Mouse (Mus musculus): ENCODE measurements around the gene Gfod2.

Gfod2 gene

DNA sequence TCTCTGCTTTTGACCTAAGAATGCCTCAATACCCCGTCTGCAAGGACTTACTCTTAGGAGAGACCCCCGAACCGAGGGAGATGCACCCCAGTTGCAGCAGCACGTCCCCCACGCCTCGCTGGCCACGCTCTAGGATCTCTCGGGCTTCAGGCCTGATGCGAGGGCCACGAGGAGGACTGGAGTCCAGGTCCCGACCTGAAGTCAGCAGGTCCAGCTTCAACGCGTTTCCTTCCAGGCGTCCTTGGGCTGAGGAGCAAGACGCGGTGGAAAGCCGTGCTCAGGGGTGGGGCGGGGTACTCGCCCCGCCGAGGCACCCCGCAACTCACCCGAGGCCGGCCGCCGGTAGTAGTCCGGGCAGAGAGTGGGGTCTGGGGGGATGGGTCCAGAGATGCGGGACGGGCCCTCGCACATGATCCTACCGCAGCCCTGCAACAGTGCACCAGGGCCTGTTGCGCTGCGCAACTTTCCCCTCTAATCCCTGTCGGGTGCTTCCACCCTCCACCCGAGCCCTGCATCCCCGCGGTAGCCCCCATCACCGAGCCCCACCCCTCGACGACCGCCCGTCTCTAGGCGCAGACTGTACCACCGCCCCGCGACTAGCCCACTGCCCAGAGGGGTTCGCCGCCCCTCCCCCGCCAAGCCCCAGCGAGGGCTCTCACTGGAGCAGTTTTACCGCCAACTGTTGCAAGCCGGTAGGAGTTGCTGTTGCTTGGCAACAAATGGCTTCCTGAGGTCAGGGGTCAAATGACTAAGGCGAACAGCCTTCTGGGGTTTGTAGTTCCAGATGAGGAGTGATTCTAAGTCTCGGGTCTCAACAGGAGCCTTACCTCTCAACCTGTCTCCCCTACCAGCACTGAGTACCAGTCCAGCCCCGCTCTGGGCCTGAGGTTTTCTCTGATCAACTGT, 50.7 kb downstream of the Gfod2 start, which contains the start of the genes 4933405L10Rik and Enkd1:
4933405L10Rik (plus strand) TSS at position 158 of the 906 bp plus-strand sequence.
Enkd1 (minus strand) TSS at position 713 of the 906 bp plus-strand sequence.
- in situ Hi-C loops (cut with MboI; ENCODE audit: unreplicated experiment in 2 of 2): no loop called here

DNA sequence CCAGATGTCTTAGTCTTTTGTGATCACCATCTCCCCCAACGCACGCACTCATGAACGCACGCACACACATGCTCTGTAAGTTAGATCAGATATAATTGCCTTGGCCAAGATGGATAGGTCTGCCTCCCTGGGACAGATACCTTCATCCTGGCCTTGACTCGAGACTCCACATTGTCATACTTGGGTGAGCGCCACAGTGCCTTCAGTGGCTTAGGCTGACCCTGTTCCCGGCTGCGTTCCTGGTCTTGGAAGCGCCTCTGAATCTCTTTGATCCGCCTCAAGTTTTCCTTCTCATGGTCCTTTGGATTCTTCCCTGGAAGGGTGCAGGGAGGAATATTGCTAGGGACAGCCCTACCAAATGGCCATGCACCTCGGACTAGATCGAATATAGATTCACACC, 52.0 kb downstream of the Gfod2 start:
- in situ Hi-C loops (cut with MboI; ENCODE audit: unreplicated experiment in 2 of 2): no loop called here

GRCm38 (mm10) chr8:105704955-105705354, 53.5 kb downstream of the Gfod2 start:
- in situ Hi-C loops (cut with MboI; ENCODE audit: unreplicated experiment in 2 of 2): no loop called here

GRCm38 (mm10) chr8:105704146-105704812, 54.2 kb downstream of the Gfod2 start:
- in situ Hi-C loops (cut with MboI; ENCODE audit: unreplicated experiment in 2 of 2): no loop called here

- in situ Hi-C loops (cut with MboI; ENCODE audit: unreplicated experiment in 2 of 2): no loop called here
Measured at GRCm38 (mm10) chr8:105702731-105703415, 55.6 kb downstream of the Gfod2 start.

GRCm38 (mm10) chr8:105702001-105702401, 56.5 kb downstream of the Gfod2 start:
- in situ Hi-C loops (cut with MboI; ENCODE audit: unreplicated experiment in 2 of 2): no loop called here

DNA sequence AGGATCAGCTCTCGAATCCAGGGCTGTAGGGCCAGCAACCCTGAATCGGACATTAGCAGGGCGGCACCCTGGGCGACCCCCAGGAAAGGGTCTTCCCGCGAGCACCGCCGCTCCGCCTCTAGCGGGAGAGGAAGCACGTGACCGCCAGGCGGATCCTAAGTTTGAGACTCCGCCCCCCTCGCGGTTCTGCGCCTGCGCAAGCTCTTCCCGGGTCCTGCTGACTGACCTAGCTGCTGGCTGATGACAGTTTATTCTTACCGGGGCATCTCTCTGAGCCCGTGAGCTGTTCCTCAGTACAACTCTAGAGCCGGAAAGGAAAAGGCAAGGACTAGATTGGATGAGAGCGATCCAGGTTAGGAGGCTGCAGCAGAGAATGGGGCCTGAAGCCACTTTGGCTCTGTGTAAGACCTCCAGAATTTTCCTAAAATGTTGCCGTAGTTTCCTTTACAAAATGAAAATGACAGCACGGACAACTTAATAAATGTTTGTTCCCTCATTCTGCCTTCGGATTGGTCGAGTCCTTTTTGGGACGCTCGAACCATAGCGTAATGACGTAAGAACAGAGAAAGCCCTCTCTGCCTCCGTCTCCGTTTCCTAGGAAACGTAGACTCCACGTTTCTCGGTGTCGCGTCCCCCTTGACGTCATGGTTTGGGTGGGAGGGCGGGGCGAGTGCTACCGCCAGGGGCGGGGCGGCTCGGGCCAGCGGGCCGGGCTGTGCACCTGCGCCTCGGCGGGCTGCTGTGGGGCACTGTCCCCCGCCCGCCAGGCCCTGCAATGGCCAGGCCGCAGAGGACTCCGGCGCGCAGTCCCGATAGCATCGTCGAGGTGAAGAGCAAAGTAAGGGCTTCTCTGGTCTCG, 57.3 kb downstream of the Gfod2 start, which contains the start of the genes Acd and Pard6a:
Acd (minus strand) TSS at position 137 of the 859 bp plus-strand sequence.
Pard6a (plus strand) TSS at position 183 of the 859 bp plus-strand sequence.
- in situ Hi-C loops (cut with MboI; ENCODE audit: unreplicated experiment in 2 of 2): no loop called here

DNA sequence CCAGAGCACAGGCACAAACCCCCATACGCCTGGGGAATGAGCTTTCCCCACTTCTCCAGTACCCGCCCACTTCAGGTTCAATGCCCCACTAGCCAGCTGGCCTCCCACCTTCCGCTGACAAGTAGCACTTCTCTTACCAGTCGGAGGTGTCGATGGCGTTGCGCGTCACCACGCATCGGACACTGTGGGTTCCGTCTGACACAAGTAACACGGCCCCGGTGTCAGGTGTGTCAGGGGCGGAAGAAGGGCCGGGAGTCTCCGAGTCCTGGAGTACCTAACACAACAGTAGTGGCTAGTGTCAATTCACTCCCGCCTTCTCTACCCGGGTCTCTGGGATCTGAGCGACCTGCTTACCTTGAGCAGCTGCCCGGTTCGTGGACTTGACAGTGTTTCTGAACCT, 57.9 kb downstream of the Gfod2 start:
- in situ Hi-C loops (cut with MboI; ENCODE audit: unreplicated experiment in 2 of 2): no loop called here

DNA sequence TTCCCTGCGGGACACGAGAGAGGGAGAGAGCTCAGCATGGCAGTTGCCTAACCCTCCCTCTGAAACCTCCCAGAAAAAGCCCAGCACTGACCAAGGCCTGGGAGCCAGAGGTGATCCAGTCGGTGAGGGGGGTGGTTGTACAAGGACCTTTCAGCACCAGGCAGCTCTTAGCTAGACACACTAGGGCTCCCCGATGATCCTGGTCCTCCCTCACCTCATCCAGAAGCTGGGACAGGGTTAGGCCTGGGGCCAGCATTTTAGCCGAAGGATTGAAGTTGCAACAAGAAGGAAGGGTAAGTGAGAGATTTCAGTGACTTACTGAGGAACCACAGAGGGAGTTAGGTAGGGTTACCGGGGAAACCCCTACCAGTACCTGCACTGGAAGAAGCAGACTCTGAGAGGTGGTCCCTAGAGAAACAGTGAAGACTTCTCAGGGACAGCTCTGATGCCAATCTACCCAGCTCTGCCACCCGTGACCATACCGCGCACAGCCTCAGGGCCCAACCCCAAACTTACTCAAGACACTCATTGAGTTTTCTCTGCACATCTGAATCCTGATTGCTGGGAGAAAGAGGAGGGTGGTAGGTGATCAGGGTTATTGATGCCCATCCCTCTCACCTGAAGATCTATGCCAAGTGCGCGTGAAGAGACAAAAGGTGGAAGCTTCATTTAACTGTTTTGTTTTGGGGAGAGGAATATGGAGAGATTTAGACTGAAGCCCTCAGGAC, 58.8 kb downstream of the Gfod2 start:
- in situ Hi-C loops (cut with MboI; ENCODE audit: unreplicated experiment in 2 of 2): no loop called here

GRCm38 (mm10) chr8:105698734-105699133, 59.7 kb downstream of the Gfod2 start:
- in situ Hi-C loops (cut with MboI; ENCODE audit: unreplicated experiment in 2 of 2): no loop called here

DNA sequence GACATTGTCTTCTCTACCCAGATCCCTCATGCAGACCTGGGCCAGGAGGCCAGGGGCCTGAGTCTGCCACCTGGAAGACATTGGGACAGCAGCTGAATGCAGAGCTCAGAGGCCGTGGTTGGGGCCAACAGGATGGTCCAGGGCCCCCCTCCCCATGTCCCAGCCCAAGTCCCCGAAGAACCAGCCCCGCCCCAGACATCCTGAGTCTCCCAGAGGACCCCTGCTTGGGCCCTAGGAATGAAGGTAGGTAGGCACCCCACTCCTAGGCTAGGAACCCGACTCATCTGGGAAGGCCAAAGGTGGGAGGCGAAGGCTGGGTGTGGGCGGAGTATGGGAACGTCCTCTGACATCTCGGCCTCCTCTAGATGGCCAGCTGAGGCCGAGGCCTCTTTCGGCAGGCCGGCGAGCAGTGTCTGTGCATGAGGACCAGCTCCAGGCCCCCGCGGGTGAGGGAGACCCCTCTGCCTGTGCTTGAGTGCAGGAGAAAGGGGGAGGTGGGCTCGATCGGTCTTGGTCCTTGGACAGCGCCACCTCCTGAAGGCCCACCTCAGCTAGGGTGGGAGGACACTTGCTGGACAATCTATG, 61.2 kb downstream of the Gfod2 start:
- in situ Hi-C loops (cut with MboI; ENCODE audit: unreplicated experiment in 2 of 2): no loop called here

- in situ Hi-C loops (cut with MboI; ENCODE audit: unreplicated experiment in 2 of 2): no loop called here
Measured at GRCm38 (mm10) chr8:105695080-105695780, 63.2 kb downstream of the Gfod2 start.

DNA sequence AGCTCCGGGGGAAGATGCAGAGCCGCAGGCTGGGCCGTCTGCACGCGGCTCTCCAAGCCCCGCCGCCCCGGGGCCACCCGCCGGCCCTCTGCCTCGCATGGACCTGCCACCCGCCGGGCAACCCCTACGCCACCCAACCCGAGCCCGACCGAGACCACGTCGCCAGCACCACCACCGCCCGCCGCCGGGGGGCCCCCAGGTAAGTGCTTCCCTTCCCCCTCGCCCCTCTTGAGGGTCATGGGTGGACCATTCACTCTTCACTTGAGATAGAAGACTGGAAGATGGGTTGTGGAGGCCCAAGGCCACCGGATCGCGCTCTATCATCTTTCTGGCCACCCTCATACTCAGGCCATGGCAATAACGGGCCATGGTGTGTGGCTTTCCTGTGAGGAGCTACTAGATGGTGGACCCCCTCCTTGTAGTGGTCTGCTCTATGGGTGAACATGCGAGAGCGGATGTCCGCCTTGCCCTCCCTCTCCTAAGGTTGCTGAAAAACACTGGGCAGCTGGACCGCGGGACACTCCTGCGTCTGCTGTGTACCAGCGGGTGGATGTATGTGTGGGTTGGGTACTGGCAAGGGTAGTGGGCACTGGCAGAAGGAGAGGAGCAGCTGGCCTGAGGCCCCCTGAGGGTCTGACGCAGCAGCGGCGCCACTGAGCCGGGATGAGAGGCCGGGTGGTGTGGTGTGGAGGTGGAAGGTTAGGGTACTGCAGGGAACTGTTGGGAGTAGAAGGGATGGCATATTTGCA, 64.2 kb downstream of the Gfod2 start:
- in situ Hi-C loops (cut with MboI; ENCODE audit: unreplicated experiment in 2 of 2): no loop called here

DNA sequence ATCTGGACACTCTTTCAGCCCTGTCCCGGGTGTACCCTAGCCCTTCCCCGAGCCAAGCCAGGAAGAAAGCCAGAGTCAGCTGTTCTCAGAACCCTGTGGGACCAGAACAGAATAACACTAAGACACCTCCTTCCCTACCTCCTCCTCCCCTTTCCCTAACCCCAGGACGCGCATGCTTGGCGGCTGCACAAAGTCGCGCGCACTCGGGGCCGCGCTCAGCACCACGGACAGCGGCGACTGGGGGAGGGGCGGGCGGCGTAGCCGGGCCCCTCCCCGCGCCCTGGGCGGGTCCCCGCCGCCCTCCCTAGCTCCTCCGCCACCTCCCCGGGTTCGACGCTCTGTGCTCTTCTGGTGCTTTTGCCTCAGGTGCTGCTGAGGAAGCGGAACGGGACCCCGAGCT, 64.8 kb downstream of the Gfod2 start:
- in situ Hi-C loops (cut with MboI; ENCODE audit: unreplicated experiment in 2 of 2): no loop called here

DNA sequence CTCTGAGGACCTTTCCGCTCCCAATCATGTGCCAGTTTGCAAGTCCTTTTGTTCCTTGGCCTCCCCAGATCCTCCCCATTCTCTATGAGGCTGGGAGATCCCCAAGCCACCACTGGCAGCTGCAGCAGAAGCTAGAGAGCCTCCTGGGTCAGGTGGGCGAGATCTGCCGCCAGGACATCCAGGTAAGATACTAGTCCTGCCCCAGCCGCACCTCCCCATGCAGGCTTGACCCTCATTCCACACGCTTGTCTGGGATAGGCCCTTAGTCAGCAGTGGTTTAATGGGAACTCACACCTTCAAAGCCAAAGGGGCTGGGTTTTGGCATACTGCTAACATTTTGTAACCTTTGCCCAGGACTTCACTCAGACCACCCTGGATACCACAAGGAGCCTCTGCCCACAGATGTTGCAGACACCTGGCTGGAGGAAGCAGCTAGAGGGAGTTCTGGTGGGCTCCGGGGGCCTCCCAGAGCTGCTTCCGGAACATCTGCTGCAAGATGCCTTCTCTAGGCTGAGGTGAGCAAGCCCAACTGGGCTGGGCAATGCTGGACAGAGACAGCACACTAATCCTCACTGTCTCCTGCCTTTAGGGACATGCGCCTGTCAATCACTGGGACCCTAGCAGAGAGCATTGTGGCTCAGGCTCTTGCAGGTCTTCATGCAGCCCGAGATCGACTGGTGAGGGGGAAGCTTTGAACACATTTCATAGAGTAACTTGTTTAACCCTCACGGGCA, 65.8 kb downstream of the Gfod2 start:
- in situ Hi-C loops (cut with MboI; ENCODE audit: unreplicated experiment in 2 of 2): no loop called here

- in situ Hi-C loops (cut with MboI; ENCODE audit: unreplicated experiment in 2 of 2): no loop called here
Measured at GRCm38 (mm10) chr8:105690978-105691377, 67.5 kb downstream of the Gfod2 start.

GRCm38 (mm10) chr8:105689983-105690360, 68.5 kb downstream of the Gfod2 start:
- in situ Hi-C loops (cut with MboI; ENCODE audit: unreplicated experiment in 2 of 2): loop anchor here (5.0 kb wide), 3 partner anchors 53 to 93 kb away; partner anchors contain the start of genes Agrp (in 1 of the 2), Ctcf (in 1 of the 2) and Ripor1 (in 1 of the 2)

Measured in v-Abl transformed pro-B cells (cell line).